Mouse (Mus musculus): Measurements from ENCODE around the gene Caskin1. TPM values are rescaled to one million over a fixed set of nuclear protein-coding genes. Genes with fewer than 3 reads are reported as not detected.
A peak's percentile ranks its signal among the peaks of the same experiment; 100 is the strongest.

The Caskin1 gene
- polyA plus RNA-seq, 1 experiment from 2014 or later = 55.0 TPM

DNA sequence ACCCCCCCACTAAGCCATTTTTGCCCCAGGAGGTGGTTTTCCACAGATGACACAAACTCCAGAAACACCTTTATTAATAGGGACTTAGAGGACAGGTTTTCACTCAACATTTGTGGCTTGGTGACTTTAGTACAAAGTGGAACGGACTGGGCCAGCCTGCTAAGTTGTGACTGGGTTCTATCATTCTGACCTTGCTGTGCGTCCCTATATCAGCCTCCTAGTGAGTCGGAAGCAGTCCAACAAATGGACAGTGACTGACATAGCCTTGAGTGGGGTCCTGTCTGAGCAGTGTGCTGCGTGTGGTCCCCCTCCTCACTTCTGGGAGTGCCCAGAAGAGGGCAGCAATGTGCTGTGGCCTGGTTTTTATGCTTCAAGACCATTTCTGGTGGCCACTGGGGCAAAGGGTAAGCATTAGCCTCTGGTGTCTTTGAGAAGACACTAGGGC, 40.6 kb downstream of the Caskin1 start:
- WGBS = 1% methylated on average over 4 of the region's 4 CpGs
- no peak for ATAC-seq (ENCODE audit: low FRiP score, low read depth)
- H3K4me2 ChIP-seq = peak overlapping the region; percentile 82
- H3K9ac ChIP-seq = peak overlapping the region; percentile 74
- H3K4me3 ChIP-seq = peak overlapping the region; percentile 76
- H3K27ac ChIP-seq (replicated peaks) = peak overlapping the region; percentile 87
- no peaks in the 10 kb centered on the region for H3K27me3 ChIP-seq
- peaks cover 73% of the 10 kb centered on the region for H3K4me1 ChIP-seq (replicated peaks)
- H3K9me3 ChIP-seq = no peaks in the 10 kb centered on the region
- H3K36me3 ChIP-seq = no peaks in the 10 kb centered on the region

DNA sequence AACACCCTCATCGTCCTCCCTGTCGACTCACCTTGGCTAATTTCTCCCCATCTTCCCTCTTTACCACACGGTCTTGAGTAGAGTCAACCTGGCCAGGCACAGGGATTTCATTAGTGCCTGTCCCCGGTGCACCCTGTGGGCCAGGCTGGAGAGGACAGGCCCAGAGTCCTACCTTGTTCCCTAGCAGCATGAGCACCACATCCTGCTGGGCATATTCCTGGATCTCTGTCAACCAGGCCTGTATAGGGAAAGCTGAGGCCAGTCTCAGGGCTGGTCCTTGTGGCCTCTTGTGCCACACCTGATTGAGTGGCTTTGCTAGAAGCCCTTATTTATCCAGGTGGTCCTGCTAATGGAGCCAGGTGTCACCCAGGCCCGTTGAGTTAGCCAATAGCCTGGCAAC, 41.5 kb downstream of the Caskin1 start:
- H3K27me3 ChIP-seq = no peaks in the 10 kb centered on the region
- peaks cover 71% of the 10 kb centered on the region for H3K4me1 ChIP-seq (replicated peaks)
- no peak for ATAC-seq (ENCODE audit: low FRiP score, low read depth)
- peak overlapping the region; percentile 87 for H3K27ac ChIP-seq (replicated peaks)
- peak overlapping the region; percentile 74 for H3K9ac ChIP-seq
- peak overlapping the region; percentile 82 for H3K4me2 ChIP-seq
- 25% methylated on average over 5 of the region's 5 CpGs for WGBS
- H3K4me3 ChIP-seq = peak overlapping the region; percentile 76
- no peaks in the 10 kb centered on the region for H3K36me3 ChIP-seq
- H3K9me3 ChIP-seq = no peaks in the 10 kb centered on the region

DNA sequence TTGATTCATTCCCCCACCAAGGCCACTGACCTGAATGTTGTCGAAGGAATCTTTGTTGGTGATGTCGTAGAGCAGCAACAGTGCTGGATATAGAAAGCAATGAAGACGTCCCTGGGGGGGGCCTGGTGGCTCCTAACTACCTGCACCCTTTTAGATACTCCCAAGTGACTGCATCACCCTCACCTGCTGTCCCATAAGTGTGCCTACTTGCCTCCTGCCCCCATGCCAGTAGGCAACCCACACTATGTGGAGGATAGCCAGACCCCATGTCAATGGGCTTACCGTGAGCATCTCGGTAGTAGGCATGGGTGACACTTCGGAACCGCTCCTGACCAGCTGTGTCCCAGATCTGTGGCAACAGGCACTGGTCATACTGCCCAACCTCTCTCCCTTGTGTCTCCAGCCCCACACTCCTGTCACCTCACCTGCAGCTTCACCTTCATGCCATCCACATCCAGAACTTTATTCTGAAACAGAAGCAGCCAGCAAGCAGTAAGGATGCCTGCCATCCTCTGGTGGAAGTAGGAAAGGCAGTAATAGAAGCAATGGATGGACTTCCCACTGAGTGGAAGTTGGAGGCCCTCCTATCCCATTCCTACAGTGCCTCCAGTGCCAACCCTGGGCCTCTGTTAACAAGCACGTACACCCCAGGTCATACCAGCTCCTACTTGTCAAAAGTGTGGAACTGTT, 42.1 kb downstream of the Caskin1 start:
- ATAC-seq (ENCODE audit: low FRiP score, low read depth) = no peak
- Histone ChIP-seq H3K4me2 (peak overlapping the region; percentile 82), H3K27me3 (no peaks in the 10 kb centered on the region), H3K9ac (peak overlapping the region; percentile 74), H3K36me3 (no peaks in the 10 kb centered on the region), H3K4me3 (no peak overlapping the region), H3K9me3 (no peaks in the 10 kb centered on the region), H3K4me1 (replicated peaks) (peaks cover 65% of the 10 kb centered on the region), H3K27ac (replicated peaks) (no peak overlapping the region)
- 33% methylated on average over 8 of the region's 8 CpGs for WGBS

DNA sequence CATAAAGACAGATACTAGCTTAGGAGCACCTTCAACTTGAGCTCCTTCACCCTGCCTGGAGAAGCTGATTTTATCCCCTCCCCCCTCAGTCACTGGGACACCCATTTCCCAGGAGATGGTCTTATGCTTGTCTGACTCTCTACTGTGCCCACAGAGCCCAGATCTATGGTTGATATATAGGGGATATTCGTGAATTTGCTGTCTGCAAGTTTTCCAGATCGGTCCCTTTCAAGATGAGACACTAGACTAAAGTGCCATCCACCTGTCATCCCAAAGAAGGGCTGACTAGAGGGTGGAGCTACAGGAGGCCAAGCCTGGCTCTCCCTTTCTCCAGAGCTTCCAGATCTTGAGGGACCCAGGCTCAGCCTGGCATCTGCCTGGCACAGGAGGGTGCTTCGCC, 42.7 kb downstream of the Caskin1 start:
- Histone ChIP-seq H3K36me3 (no peaks in the 10 kb centered on the region), H3K4me2 (no peak overlapping the region), H3K27ac (replicated peaks) (no peak overlapping the region), H3K9ac (peak overlapping the region; percentile 22; the same call in 1 of the 2 replicates), H3K9me3 (no peaks in the 10 kb centered on the region), H3K27me3 (no peaks in the 10 kb centered on the region), H3K4me3 (no peak overlapping the region), H3K4me1 (replicated peaks) (peaks cover 60% of the 10 kb centered on the region)
- no peak for ATAC-seq (ENCODE audit: low FRiP score, low read depth)
- 58% methylated on average over 3 of the region's 3 CpGs for WGBS

DNA sequence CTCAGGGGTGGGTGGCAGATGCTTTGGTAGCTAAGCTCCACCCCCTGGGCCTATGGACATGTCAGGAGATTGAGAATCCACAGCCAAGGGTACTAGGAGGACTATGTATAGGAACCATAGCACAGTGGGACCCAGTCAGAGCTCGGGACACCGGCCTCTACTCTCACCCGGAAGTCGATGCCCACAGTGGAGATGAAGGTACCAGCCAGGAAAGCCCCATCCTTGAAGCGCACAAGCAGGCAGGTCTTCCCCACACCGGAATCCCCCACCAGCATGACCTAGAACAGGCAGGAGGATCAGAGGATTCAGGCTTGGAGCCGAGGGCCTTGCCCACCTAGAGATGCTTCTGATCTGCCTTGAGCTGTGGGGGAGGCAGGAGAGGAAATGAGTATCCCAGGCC, 43.6 kb downstream of the Caskin1 start:
- no peaks in the 10 kb centered on the region for H3K36me3 ChIP-seq
- ATAC-seq (ENCODE audit: low FRiP score, low read depth) = no peak
- no peak overlapping the region for H3K9ac ChIP-seq
- H3K9me3 ChIP-seq = no peaks in the 10 kb centered on the region
- 75% methylated on average over 7 of the region's 7 CpGs for WGBS
- H3K27me3 ChIP-seq = no peaks in the 10 kb centered on the region
- no peak overlapping the region for H3K27ac ChIP-seq (replicated peaks)
- H3K4me3 ChIP-seq = no peak overlapping the region
- peaks cover 51% of the 10 kb centered on the region for H3K4me1 ChIP-seq (replicated peaks)
- H3K4me2 ChIP-seq = 0 out of 2 replicates have a peak overlapping the region, but pooled peaks have one; percentile 84

DNA sequence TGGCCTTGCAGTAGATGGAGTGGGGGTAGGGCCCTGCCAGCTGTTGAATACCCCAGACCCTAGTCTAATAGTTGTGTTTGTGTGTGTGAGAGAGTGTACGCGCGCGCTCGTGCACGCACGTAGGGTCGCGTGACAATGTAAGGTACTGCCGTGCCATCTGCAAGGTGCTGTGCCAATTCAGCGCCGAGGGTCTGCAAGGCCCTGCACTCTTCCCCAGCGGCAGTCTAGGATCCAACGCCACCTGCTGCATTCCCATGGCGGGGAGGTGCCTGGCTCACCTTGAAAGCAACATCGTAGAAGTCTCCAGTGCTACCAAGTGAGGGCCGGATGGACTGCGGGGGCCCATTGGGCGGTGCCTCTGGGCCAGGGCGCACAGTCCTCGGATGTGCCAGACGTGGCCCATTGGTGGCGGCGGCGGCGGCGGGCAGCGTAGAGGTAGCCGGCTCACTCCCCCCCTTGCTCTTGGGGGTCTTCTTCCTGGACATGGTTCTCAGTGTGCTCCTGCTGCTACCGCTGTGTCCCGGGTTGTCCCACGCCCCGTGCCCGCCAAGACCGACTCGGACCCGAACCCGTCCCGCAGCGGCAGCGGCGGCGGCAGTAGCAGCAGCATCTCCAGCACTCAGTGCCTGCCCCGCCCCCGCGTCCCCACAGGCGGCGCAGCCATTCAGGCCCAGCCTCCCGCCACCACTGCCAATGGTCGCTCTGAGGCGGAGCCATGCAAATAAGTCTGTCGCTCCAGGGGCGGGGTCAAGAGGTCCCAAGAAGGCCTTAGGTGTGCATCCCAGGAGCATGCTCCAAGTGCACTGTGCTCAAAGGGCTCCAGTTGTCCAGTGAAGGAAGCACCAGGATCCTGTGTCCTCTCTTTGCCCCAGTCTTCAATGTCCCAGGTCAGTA, 44.9 kb downstream of the Caskin1 start:
- Histone ChIP-seq H3K9me3 (no peaks in the 10 kb centered on the region), H3K36me3 (no peaks in the 10 kb centered on the region), H3K27ac (replicated peaks) (0 out of 2 replicates have a peak overlapping the region, but pooled peaks have one; percentile 35), H3K9ac (peak overlapping the region; percentile 26), H3K4me3 (peak overlapping the region; percentile 39), H3K4me2 (peak overlapping the region; percentile 84), H3K27me3 (no peaks in the 10 kb centered on the region), H3K4me1 (replicated peaks) (peaks cover 62% of the 10 kb centered on the region)
- peak; percentile 48 for ATAC-seq (ENCODE audit: low FRiP score, low read depth)
- 7% methylated on average over 53 of the region's 53 CpGs for WGBS

DNA sequence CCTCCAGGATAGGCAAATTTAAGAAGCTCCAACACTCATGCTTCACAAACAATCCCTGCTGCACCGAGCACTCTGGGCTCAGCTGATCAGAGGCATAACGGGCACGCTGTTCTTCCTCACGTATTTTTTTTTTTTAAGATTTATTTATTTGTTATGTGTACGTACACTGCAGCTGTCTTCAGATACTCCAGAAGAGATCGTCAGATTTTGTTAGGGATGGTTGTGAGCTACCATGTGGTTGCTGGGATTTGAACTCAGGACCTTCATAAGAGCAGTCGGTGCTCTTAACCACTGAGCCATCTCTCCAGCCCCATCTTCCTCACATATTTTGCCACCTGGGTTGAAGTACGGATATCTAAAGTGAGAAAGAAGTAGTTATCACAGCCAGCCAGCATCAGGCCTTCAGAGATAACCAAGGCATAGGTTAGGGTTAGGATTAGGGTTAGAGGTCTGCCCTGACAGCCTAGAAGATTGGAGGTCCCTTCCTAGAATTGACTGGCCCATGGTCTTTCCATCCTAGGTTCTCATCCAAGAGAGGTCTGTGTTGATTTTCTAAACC, 45.8 kb downstream of the Caskin1 start, which contains the start of gene Rab26:
TSS of gene Rab26 (minus strand) at position 51 of the 559 bp plus-strand sequence.
- no peaks in the 10 kb centered on the region for H3K9me3 ChIP-seq
- H3K4me3 ChIP-seq = peak within 1 kb of the TSS; percentile 39
- H3K36me3 ChIP-seq = no peaks in the 10 kb centered on the region
- H3K27ac ChIP-seq (replicated peaks) = 0 out of 2 replicates have a peak within 1 kb of the TSS, but pooled peaks have one; percentile 35
- no peaks in the 10 kb centered on the region for H3K27me3 ChIP-seq
- H3K9ac ChIP-seq = peak within 1 kb of the TSS; percentile 26
- no peak for ATAC-seq (ENCODE audit: low FRiP score, low read depth)
- 84% methylated on average over 8 of the region's 8 CpGs for WGBS
- H3K4me2 ChIP-seq = peak within 1 kb of the TSS; percentile 84
- H3K4me1 ChIP-seq (replicated peaks) = peaks cover 55% of the 10 kb centered on the region

DNA sequence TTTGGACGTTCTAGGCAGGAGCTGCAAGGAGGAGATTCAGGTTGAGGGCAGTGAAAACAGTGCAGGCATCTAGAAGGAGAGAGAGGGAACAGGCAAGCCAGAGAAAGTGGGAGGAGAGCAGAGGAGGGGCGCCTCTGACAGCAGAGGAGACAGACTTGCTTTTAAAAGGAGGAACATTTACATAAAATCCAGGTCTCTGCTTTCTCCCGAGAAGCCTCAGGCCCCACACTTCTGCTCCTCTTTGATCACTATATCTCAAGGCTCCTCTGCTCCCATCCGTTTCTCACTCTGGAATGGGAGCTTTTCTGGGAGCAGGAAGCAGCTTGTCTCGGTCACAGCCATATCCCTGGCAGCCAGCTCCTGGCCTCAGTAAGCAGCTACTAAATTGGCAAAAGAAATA, 46.9 kb downstream of the Caskin1 start:
- Histone ChIP-seq H3K27me3 (no peaks in the 10 kb centered on the region), H3K9ac (no peak overlapping the region), H3K9me3 (no peaks in the 10 kb centered on the region), H3K27ac (replicated peaks) (no peak overlapping the region), H3K4me1 (replicated peaks) (peaks cover 44% of the 10 kb centered on the region), H3K4me2 (no peak overlapping the region), H3K36me3 (no peaks in the 10 kb centered on the region), H3K4me3 (no peak overlapping the region)
- no peak for ATAC-seq (ENCODE audit: low FRiP score, low read depth)
- 60% methylated on average over 5 of the region's 5 CpGs for WGBS

DNA sequence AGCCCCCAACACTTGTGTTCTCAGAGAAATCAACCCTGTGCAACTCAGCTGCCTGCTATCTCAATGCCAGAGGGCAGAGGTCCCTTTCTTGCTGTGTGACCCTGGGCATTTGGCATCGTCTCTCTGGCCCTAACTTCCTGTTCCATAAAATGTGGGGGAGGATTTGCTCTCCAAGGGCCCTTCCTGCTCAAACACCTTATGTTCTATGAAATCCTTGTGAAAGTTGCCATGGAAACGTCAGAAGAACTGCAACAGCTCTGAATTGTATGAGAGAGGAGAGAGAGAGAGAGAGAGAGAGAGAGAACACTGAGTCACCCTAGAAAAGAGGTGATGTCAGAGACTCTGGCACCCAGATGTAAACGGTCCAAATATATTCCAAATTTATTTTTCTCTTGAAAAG, 49.1 kb downstream of the Caskin1 start:
- Histone ChIP-seq H3K27me3 (no peaks in the 10 kb centered on the region), H3K9ac (no peak overlapping the region), H3K9me3 (no peaks in the 10 kb centered on the region), H3K4me3 (no peak overlapping the region), H3K27ac (replicated peaks) (peak overlapping the region; percentile 45; the same call in 1 of the 2 replicates), H3K4me2 (no peak overlapping the region), H3K36me3 (no peaks in the 10 kb centered on the region), H3K4me1 (replicated peaks) (peaks cover 23% of the 10 kb centered on the region)
- no peak for ATAC-seq (ENCODE audit: low FRiP score, low read depth)
- 33% methylated on average over 3 of the region's 3 CpGs for WGBS

DNA sequence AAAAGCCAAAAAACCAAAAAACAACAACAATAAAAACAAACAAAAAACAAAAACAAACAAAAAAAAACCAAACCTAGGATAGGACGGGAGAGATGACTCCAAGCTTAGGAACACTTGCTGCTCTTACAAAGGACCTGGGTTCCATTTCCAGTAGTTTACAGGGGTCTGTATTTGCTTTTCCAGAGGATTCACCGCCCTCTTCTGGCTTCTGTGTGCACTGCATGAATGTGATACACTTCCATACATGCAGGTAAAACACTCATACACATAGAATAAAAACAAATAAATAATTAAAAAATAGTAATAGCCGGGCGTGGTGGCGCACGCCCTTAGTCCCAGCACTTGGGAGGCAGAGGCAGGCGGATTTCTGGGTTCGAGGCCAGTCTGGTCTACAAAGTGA, 50.5 kb downstream of the Caskin1 start:
- Histone ChIP-seq H3K4me2 (no peak overlapping the region), H3K4me3 (no peak overlapping the region), H3K9ac (no peak overlapping the region), H3K27me3 (no peaks in the 10 kb centered on the region), H3K36me3 (no peaks in the 10 kb centered on the region), H3K4me1 (replicated peaks) (peaks cover 10% of the 10 kb centered on the region; the same call in 1 of the 2 replicates), H3K27ac (replicated peaks) (no peak overlapping the region), H3K9me3 (no peaks in the 10 kb centered on the region)
- ATAC-seq (ENCODE audit: low FRiP score, low read depth) = no peak
- WGBS = 72% methylated on average over 8 of the region's 8 CpGs

DNA sequence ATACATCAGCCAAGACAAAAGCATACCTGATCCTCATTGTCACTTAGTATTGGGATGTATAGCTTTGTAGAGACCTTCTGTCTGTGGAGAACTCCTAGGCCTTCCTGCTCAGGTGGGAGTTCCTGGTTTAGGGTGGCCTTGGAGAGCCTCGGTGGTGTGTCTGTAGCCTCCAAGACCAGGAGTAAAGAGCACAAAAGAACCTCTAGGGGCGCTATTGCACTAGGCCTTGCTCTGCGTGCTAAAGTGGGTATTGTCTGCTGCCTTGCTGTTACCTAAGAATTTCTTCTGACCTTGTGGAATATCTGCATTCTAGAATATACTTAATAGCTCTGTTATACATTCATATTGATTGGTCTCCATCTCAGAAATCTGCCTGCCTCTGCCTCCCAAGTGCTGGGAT, 52.0 kb downstream of the Caskin1 start:
- no peak overlapping the region for H3K9ac ChIP-seq
- no peak overlapping the region for H3K27ac ChIP-seq (replicated peaks)
- H3K4me3 ChIP-seq = no peak overlapping the region
- H3K9me3 ChIP-seq = no peaks in the 10 kb centered on the region
- no peak overlapping the region for H3K4me2 ChIP-seq
- no peaks in the 10 kb centered on the region for H3K36me3 ChIP-seq
- peaks cover 14% of the 10 kb centered on the region; the same call in 1 of the 2 replicates for H3K4me1 ChIP-seq (replicated peaks)
- WGBS = 4% methylated on average over 3 of the region's 3 CpGs
- ATAC-seq (ENCODE audit: low FRiP score, low read depth) = no peak
- no peaks in the 10 kb centered on the region for H3K27me3 ChIP-seq

Data from hindbrain, embryonic 15.5 days (tissue).